Mouse (Mus musculus): ENCODE results near the gene Fads1. TPM values are rescaled to one million over a fixed set of nuclear protein-coding genes. Genes with fewer than 3 reads are reported as not detected.

Fads1 gene
- polyA plus RNA-seq, 1 experiment from 2014 or later, result 169 TPM

Small RNA genes within 50 kb of the gene (microRNA-seq; reads per million reads assigned to microRNA genes)
- 0.83 reads per million for gene Mir6993

Other genes with a start within 250 kb of the Fads1 start
- 1,751 and 1,961 TPM in 2 replicates for gene Fth1, start 202.3 kb upstream of the Fads1 start, polyA plus RNA-seq (2015; fragmentation: Nextera tagmentation; extraction: Ambion mirVana)
- gene Best1, start 181.3 kb upstream of the Fads1 start, polyA plus RNA-seq (2015; fragmentation: Nextera tagmentation; extraction: Ambion mirVana), result 2.5 and 3.2 TPM in 2 replicates
- gene Rab3il1, start 181.2 kb upstream of the Fads1 start, polyA plus RNA-seq (2015; fragmentation: Nextera tagmentation; extraction: Ambion mirVana), result 22.1 and 25.6 TPM in 2 replicates
- gene Fads3, start 141.3 kb upstream of the Fads1 start, polyA plus RNA-seq (2015; fragmentation: Nextera tagmentation; extraction: Ambion mirVana), result 39.7 and 42.1 TPM in 2 replicates
- 236 and 253 TPM in 2 replicates for gene Fads2, start 81.1 kb upstream of the Fads1 start, polyA plus RNA-seq (2015; fragmentation: Nextera tagmentation; extraction: Ambion mirVana)
- gene Tmem258, start 21.1 kb downstream of the Fads1 start, polyA plus RNA-seq (2015; fragmentation: Nextera tagmentation; extraction: Ambion mirVana), result 281 and 311 TPM in 2 replicates
- gene Fen1, start 21.3 kb downstream of the Fads1 start, polyA plus RNA-seq (2015; fragmentation: Nextera tagmentation; extraction: Ambion mirVana), result 27.6 and 29.4 TPM in 2 replicates
- gene Myrf, start 57.9 kb downstream of the Fads1 start, polyA plus RNA-seq (2015; fragmentation: Nextera tagmentation; extraction: Ambion mirVana), result 0.95 and 1.1 TPM in 2 replicates
- 11.5 and 14.3 TPM in 2 replicates for gene Dagla, start 122.0 kb downstream of the Fads1 start, polyA plus RNA-seq (2015; fragmentation: Nextera tagmentation; extraction: Ambion mirVana)
- 8.8 and 10.3 TPM in 2 replicates for gene Syt7, start 206.2 kb downstream of the Fads1 start, polyA plus RNA-seq (2015; fragmentation: Nextera tagmentation; extraction: Ambion mirVana)